Mouse (Mus musculus) limb, embryonic 14.5 days (tissue): ENCODE measurements around the gene Fam117a. TPM values are rescaled to one million over a fixed set of nuclear protein-coding genes. Genes with fewer than 3 reads are reported as not detected.
A peak's percentile ranks its signal among the peaks of the same experiment; 100 is the strongest.

Experiments
- ATAC-seq: fragments of 200-750 bp; cut with Nextera tagmentation; 2 replicates; pipeline ENCODE4 v1.8.0; 2017; ENCODE audit warnings: low read depth, moderate number of reproducible peaks, moderate TSS enrichment; ENCODE audit not compliant: low FRiP score
- DNase-seq: peaks from one replicate; pipeline ENCODE4 v3.0.0-alpha.2; 2015; ENCODE audit warnings: low spot score
- H3K27ac ChIP-seq: fragments of 300-500 bp; sonication (generic); replicated peaks from 2 replicates; pipeline ENCODE4 v1.5.1; 2014; ENCODE audit warnings: low read depth, mild to moderate bottlenecking, low read length, moderate library complexity, mixed read lengths
- H3K27me3 ChIP-seq: fragments of 300-500 bp; sonication (generic); 2 replicates; pipeline ENCODE4 v1.6.1; 2014; ENCODE audit warnings: low read length, mixed read lengths; ENCODE audit not compliant: control insufficient read depth, insufficient read depth
- H3K36me3 ChIP-seq: fragments of 300-500 bp; sonication (generic); 2 replicates; pipeline ENCODE4 v1.6.1; 2014; ENCODE audit warnings: mild to moderate bottlenecking, low read length, moderate library complexity, mixed read lengths; ENCODE audit not compliant: control insufficient read depth, insufficient read depth
- H3K4me1 ChIP-seq: fragments of 300-500 bp; sonication (generic); 2 replicates; pipeline ENCODE4 v1.6.1; 2014; ENCODE audit warnings: antibody characterized with exemption, low read length, mixed read lengths; ENCODE audit not compliant: control insufficient read depth, insufficient read depth
- H3K4me2 ChIP-seq: fragments of 300-500 bp; sonication (generic); replicated peaks from 2 replicates; pipeline ENCODE4 v1.6.1; 2014; ENCODE audit warnings: low read depth, mild to moderate bottlenecking, low read length, moderate library complexity; ENCODE audit not compliant: severe bottlenecking
- H3K4me3 ChIP-seq: fragments of 300-500 bp; sonication (generic); replicated peaks from 2 replicates; pipeline ENCODE4 v1.5.1; 2014; ENCODE audit warnings: low read length
- H3K9ac ChIP-seq: fragments of 300-500 bp; sonication (generic); 2 replicates; pipeline ENCODE4 v1.6.1; 2014; ENCODE audit warnings: mild to moderate bottlenecking, low read depth, low read length, moderate library complexity; ENCODE audit not compliant: severe bottlenecking
- H3K9me3 ChIP-seq: fragments of 300-500 bp; sonication (generic); 2 replicates; pipeline ENCODE4 v1.6.1; 2016; ENCODE audit warnings: low read length; ENCODE audit not compliant: control insufficient read depth
- POLR2A ChIP-seq: fragments of 200-500 bp; IDR thresholded peaks from 2 replicates; pipeline ENCODE4 v1.8.0; 2012; ENCODE audit warnings: inconsistent platforms, mild to moderate bottlenecking, moderate library complexity, borderline replicate concordance; ENCODE audit not compliant: insufficient read depth, insufficient read length; ENCODE audit errors: extremely low read depth
- WGBS: fragments of 180-500 bp; shearing (Covaris S2); extraction: QIAGEN DNeasy Blood & Tissue Kit; methylation state at CpG from one replicate; pipeline ENCODE4 v1.1.7; 2014; 5-methylcytosine and 5-hydroxymethylcytosine counted together
- polyA plus RNA-seq, 2 experiments: library from polyadenylated mRNA; depleted of rRNA in 1 of 2; stranded (reverse) in 1 of 2; unstranded in 1 of 2; fragments of >200 nt; fragmentation: Nextera tagmentation in 1 of 2; extraction: Ambion mirVana in 1 of 2; gene quantifications; 2 replicates each; pipeline versions ENCODE4 v1.2.1 to v1.2.3; 2012 to 2014

Fam117a gene
- polyA plus RNA-seq, 2 experiments, result 19.3 to 48.3 TPM

GRCm38 (mm10) chr11:95337846-95338342, 1.1 kb downstream of the Fam117a start:
- Histone ChIP-seq H3K4me1 (peaks cover 38% of the 10 kb centered on the region), H3K27ac (no peak overlapping the region; the same call in 1 of the 2 replicates), H3K9me3 (no peaks in the 10 kb centered on the region), H3K36me3 (no peaks in the 10 kb centered on the region), H3K4me2 (peak overlapping the region; percentile 74), H3K27me3 (no peaks in the 10 kb centered on the region), H3K4me3 (peak overlapping the region; percentile 96), H3K9ac (peak overlapping the region; percentile 78)
- DNase-seq (no peak), ATAC-seq (no peak)
- 9% methylated on average over 9 of the region's 9 CpGs for WGBS
- TF ChIP-seq POLR2A, result no peak

DNA sequence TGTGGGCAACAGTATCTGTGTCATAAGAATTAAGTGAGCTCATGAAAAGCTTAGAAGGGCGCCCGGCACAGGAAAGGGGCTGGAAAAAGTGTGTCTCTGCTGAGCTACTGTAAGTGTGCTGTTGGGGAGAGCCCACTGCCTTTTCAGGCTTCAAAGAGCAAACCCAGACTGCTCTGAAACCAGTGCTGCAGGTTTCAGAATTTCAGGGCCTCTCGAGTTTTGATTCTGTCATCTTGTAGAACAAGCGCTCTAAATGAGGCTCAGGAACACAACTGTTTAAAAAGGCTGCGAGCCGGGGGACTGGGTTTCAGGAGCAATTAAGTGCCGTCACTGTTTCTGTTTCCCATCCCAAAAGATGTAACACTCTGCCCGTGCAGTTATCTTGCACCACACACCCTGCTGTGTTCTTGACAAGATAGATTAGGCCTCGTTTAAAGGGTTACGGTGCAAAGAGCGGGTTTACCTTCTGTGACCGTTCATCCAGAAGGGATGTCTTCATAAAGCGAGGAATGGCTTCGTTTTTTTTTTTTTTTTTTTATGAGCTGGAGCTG, 2.7 kb downstream of the Fam117a start:
- H3K4me2 ChIP-seq, result peak overlapping the region; percentile 74
- peak overlapping the region; percentile 21 for H3K4me3 ChIP-seq
- DNase-seq, result peak; percentile 37
- H3K27ac ChIP-seq, result peak overlapping the region; percentile 63; the same call in 1 of the 2 replicates
- peak overlapping the region; percentile 43; the same call in 1 of the 2 replicates for H3K9ac ChIP-seq
- H3K9me3 ChIP-seq, result no peaks in the 10 kb centered on the region
- H3K4me1 ChIP-seq, result peaks cover 45% of the 10 kb centered on the region
- no peak for ATAC-seq
- TF ChIP-seq POLR2A, result no peak
- WGBS, result 9% methylated on average over 14 of the region's 14 CpGs
- no peaks in the 10 kb centered on the region for H3K27me3 ChIP-seq
- no peaks in the 10 kb centered on the region for H3K36me3 ChIP-seq

DNA sequence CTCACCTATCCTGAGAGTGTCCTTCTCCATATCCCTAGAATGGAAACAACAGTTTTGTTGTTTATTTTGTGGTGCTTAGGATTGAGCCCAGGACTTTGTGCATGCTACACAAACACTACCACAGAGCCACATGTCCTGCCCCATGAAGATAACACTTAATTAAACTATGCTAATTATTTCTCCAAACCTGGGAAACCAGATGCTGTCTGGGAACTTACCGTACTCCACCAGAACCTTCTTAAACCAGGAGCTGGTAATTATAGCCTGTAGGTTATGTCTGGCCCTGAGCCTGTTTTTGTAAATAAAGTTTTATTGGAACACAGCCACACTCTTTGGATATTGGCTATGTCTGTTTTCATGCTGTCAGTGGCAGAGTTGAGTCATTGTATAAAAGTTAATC, 3.4 kb downstream of the Fam117a start:
- WGBS, result 20% methylated on average over 1 of the region's 1 CpGs
- Histone ChIP-seq H3K27ac (0 out of 2 replicates have a peak overlapping the region, but pooled peaks have one; percentile 16), H3K4me2 (peak overlapping the region; percentile 74; the same call in 1 of the 2 replicates), H3K9ac (no peak overlapping the region), H3K27me3 (no peaks in the 10 kb centered on the region), H3K4me1 (peaks cover 48% of the 10 kb centered on the region), H3K9me3 (no peaks in the 10 kb centered on the region), H3K36me3 (no peaks in the 10 kb centered on the region), H3K4me3 (no peak overlapping the region)
- no peak for ATAC-seq
- no peak for TF ChIP-seq POLR2A
- no peak for DNase-seq

DNA sequence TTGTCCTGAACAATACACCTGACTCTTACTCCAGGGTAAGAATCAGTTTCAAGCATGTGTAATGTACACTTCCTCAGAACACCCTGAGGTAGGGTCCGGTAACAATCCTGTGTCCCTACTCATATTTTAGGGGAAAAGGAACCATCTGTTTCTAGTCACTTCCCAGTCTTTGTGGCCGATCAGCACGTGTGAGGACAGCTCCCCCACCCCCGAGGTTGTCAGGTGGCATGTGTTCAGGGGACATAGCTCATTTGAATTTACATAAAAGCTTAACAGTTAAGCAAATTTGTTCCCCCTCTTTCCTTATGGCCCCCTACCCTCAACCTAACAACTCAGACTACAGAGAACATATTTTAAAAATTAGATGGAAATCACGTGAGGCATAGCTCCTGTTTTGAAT, 3.8 kb downstream of the Fam117a start:
- H3K4me1 ChIP-seq, result peaks cover 48% of the 10 kb centered on the region
- H3K4me2 ChIP-seq, result no peak overlapping the region; the same call in 1 of the 2 replicates
- no peak for TF ChIP-seq POLR2A

DNA sequence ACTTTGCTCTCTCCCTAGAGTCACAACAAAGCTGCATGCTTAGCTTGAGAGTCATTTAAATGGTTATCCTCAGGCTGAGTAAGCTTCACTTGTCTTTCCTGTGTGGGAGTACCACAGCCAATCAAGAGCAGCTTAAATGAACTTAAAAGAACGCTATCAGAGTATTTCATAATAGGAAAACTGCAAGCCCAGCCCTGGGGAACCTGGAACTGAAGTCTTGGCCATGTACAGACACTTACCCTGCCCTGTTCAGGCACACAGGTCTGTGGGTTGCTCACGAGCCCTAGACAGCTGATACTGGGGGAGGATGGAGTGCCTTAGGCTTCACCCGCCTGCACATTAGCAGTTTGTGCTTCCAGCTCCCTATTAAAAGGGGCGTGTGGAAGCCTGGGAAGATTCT, 6.4 kb downstream of the Fam117a start:
- Histone ChIP-seq H3K27ac (no peak overlapping the region), H3K36me3 (peaks cover 11% of the 10 kb centered on the region), H3K9ac (no peak overlapping the region), H3K4me2 (no peak overlapping the region), H3K9me3 (no peaks in the 10 kb centered on the region), H3K4me1 (peaks cover 39% of the 10 kb centered on the region), H3K4me3 (no peak overlapping the region), H3K27me3 (no peaks in the 10 kb centered on the region)
- no peak for TF ChIP-seq POLR2A
- no peak for ATAC-seq
- no peak for DNase-seq
- WGBS, result 58% methylated on average over 4 of the region's 4 CpGs

More for the DNA sequence above, 3.8 kb downstream of the Fam117a start:
- WGBS, result 25% methylated on average over 5 of the region's 5 CpGs
- no peaks in the 10 kb centered on the region for H3K27me3 ChIP-seq
- no peaks in the 10 kb centered on the region for H3K9me3 ChIP-seq
- ATAC-seq, result no peak
- no peak for DNase-seq
- H3K4me3 ChIP-seq, result no peak overlapping the region
- H3K9ac ChIP-seq, result no peak overlapping the region
- no peak overlapping the region; the same call in 1 of the 2 replicates for H3K27ac ChIP-seq
- H3K36me3 ChIP-seq, result no peaks in the 10 kb centered on the region
